Mouse (Mus musculus) spleen, adult 2 months (tissue): ENCODE measurements around the gene Uba7.

Experiments used
- CTCF ChIP-seq: fragments of 200-500 bp; IDR thresholded peaks from 2 replicates; pipeline ENCODE4 v1.5.1; 2011; ENCODE audit warnings: mild to moderate bottlenecking, inconsistent platforms; ENCODE audit not compliant: insufficient read depth, insufficient read length, insufficient replicate concordance; ENCODE audit errors: extremely low read depth
- POLR2A ChIP-seq: fragments of 200-500 bp; IDR thresholded peaks from 2 replicates; pipeline ENCODE4 v1.6.1; 2011; ENCODE audit warnings: low read depth, low read length, inconsistent platforms

GRCm38 (mm10) chr9:107971690-107972541 is 3.4 kb upstream of the Uba7 start:
- TF ChIP-seq CTCF (no peak), POLR2A (no peak)
